Mouse (Mus musculus): ENCODE measurements at regions not wholly inside any gene's neighbourhood (a gene's known extent, or its start where the extent isn't known, plus 50 kb on each side); places are given as distances from the start of the nearest gene placed in this dataset.

DNA sequence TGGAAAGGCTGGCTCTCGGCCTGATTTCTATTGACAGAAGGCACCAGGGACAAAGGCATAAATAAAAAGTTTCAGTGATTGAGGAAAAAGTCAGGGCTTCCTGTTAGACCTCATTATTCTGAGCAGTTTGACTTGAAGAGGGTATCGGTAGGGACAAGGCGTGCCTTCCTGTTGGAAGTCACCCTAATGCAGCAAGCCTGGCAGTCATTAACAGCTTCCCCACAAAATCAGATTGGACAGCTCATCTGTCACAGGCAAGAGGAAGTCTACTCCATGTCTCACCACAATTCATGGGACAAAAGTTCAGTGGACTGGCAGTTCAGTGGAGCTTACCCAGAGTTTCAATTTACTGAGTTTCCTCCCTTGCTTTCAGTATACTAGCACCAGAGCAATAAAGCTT, 715.5 kb downstream of the Fam181b start:
- no peaks in the 10 kb centered on the region for H3K9me3 ChIP-seq
- no peaks in the 10 kb centered on the region for H3K36me3 ChIP-seq
- no peak overlapping the region for H3K4me3 ChIP-seq
- no peak overlapping the region for H3K9ac ChIP-seq
- no peaks in the 10 kb centered on the region for H3K27me3 ChIP-seq
- ATAC-seq (ENCODE audit: insufficient number of reproducible peaks, insufficient read depth, low FRiP score, low TSS enrichment) = no peak
- H3K4me1 ChIP-seq = no peaks in the 10 kb centered on the region
- H3K27ac ChIP-seq = no peak overlapping the region
- no peak overlapping the region for H3K4me2 ChIP-seq (replicated peaks)
- 41% methylated on average over 3 of the region's 3 CpGs for WGBS

DNA sequence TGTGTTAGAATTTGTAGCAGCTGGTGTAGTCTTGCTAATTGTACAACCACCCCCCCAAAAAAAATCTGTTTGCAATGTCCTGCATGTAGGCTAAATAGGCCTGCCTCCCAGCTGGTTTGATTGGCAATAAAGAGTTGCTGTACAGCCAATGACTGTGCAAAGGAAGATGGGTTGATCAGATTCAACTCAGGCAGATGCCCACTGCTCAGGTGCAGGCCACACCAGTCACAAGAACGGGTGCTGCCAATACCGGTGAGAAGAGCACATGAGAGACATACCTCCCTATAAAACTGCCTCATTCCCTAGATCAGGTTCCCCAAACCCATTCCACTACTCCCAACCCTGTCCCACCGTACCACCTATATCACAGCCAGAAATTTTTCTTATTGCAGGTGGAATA, 756.0 kb downstream of the Fam181b start:
- Histone ChIP-seq H3K36me3 (no peaks in the 10 kb centered on the region), H3K9ac (no peak overlapping the region), H3K27me3 (no peaks in the 10 kb centered on the region), H3K4me2 (replicated peaks) (no peak overlapping the region), H3K27ac (no peak overlapping the region), H3K4me3 (no peak overlapping the region), H3K4me1 (no peaks in the 10 kb centered on the region), H3K9me3 (no peaks in the 10 kb centered on the region)
- ATAC-seq (ENCODE audit: insufficient number of reproducible peaks, insufficient read depth, low FRiP score, low TSS enrichment) = no peak
- 93% methylated on average over 3 of the region's 3 CpGs for WGBS

DNA sequence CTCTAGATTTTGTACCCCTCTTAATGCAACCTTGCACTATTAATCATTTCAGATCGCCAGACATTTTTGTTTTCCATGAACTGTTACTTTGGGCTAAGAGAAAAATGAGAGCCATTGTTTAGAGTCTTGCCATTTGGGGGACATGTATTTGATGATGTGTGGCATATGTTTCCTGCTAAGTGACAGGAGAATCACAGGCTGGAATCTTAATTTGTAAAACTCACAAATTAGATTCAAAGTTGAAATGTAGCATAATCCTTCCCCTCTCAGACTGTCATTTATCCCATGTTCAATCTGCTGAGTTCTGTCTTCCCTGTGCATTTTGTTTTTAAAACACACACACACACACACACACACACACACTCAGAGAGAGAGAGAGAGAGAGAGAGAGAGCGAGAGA, 756.5 kb downstream of the Fam181b start:
- no peak overlapping the region for H3K27ac ChIP-seq
- H3K27me3 ChIP-seq = no peaks in the 10 kb centered on the region
- H3K9me3 ChIP-seq = no peaks in the 10 kb centered on the region
- no peak overlapping the region for H3K9ac ChIP-seq
- H3K36me3 ChIP-seq = no peaks in the 10 kb centered on the region
- H3K4me1 ChIP-seq = no peaks in the 10 kb centered on the region
- no peak for ATAC-seq (ENCODE audit: insufficient number of reproducible peaks, insufficient read depth, low FRiP score, low TSS enrichment)
- WGBS = 74% methylated on average over 2 of the region's 2 CpGs
- no peak overlapping the region for H3K4me2 ChIP-seq (replicated peaks)
- no peak overlapping the region for H3K4me3 ChIP-seq

DNA sequence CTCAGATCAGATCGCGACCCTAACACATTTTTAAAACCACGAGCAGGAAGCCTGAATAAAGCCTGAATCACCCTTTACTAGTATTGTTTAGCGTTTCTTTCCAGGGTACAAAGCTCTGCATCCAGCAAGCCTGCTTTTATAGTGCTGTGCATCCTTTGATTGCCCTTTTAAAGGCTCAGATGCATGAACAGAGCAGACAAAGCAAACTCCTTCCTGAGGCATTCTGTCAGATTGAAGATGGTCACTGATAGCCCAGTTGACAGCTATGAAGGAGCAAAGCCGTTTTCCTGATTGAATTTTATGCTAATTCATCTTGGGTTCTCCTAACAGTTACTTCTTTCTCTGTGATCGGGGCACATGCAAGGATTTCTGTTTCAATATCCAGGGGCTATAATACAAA, 775.4 kb downstream of the Fam181b start:
- no peak overlapping the region for H3K4me3 ChIP-seq
- H3K4me1 ChIP-seq = no peaks in the 10 kb centered on the region
- ATAC-seq (ENCODE audit: insufficient number of reproducible peaks, insufficient read depth, low FRiP score, low TSS enrichment) = no peak
- H3K9me3 ChIP-seq = no peaks in the 10 kb centered on the region
- H3K4me2 ChIP-seq (replicated peaks) = no peak overlapping the region
- H3K9ac ChIP-seq = no peak overlapping the region
- H3K36me3 ChIP-seq = no peaks in the 10 kb centered on the region
- no peak overlapping the region for H3K27ac ChIP-seq
- 65% methylated on average over 6 of the region's 6 CpGs for WGBS
- no peaks in the 10 kb centered on the region for H3K27me3 ChIP-seq

DNA sequence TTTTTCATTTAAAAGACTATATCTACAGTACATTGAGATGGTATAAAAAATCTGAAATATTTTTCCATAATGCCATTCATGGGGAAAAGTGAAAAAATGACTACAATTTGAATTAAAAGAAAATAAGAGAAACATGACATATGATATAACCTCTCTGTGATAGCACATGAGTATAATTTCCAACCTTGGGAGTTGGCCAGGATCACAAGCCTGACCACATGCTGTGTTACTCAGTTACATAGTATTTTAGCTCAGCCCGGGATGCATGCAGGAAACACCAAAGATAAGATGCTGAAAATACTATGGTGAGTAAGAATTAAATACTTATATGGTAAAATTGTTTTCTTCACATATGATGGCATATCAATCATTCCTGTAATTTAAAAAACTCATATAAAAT, 814.0 kb downstream of the Fam181b start:
- WGBS = 87% methylated on average over 1 of the region's 1 CpGs
- H3K36me3 ChIP-seq = no peaks in the 10 kb centered on the region
- H3K27ac ChIP-seq = no peak overlapping the region
- no peaks in the 10 kb centered on the region for H3K9me3 ChIP-seq
- no peak overlapping the region for H3K4me2 ChIP-seq (replicated peaks)
- no peaks in the 10 kb centered on the region for H3K4me1 ChIP-seq
- H3K27me3 ChIP-seq = no peaks in the 10 kb centered on the region
- H3K9ac ChIP-seq = no peak overlapping the region
- H3K4me3 ChIP-seq = no peak overlapping the region
- ATAC-seq (ENCODE audit: insufficient number of reproducible peaks, insufficient read depth, low FRiP score, low TSS enrichment) = no peak

DNA sequence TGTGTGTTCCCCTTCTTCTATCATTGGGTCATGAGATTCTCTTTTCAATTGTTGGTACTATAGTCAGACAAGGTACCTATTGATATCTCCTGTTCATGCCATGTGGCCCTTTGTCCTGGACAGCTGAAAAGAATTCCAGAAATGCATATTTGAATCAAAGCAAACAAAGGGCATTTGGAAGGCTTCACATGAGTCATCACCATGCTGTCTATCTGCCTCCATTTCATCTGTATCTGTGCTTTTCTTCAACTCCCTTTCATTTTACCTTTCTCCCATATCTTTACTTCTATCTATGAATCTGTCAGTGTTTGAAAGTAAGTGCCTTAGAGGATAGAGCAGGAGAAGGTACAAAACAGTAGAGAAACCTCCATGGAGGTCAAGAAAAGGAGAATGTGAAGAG, 817.3 kb downstream of the Fam181b start:
- Histone ChIP-seq H3K27ac (no peak overlapping the region), H3K4me1 (no peaks in the 10 kb centered on the region), H3K36me3 (no peaks in the 10 kb centered on the region), H3K27me3 (no peaks in the 10 kb centered on the region), H3K9ac (no peak overlapping the region), H3K9me3 (no peaks in the 10 kb centered on the region), H3K4me2 (replicated peaks) (no peak overlapping the region), H3K4me3 (no peak overlapping the region)
- no peak for ATAC-seq (ENCODE audit: insufficient number of reproducible peaks, insufficient read depth, low FRiP score, low TSS enrichment)

DNA sequence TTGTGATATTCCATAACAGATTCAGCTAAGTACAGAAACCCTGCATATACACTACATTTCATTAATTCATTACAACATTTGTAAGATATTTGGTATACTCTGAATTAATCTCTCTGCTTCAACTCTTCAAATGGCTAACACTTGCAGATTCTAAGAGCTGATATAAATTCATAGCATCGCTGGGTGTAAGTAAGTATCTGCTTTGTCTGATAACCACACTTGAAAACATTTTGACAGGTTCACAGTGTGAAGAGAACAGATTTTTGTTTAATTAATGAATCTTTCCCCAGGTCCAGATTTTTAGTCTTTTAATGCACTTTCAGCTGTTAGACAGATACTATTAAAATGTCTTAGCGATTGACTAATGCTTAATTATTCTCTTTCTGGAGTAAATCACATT, 823.1 kb downstream of the Fam181b start:
- WGBS = 78% methylated on average over 2 of the region's 2 CpGs
- no peak overlapping the region for H3K4me2 ChIP-seq (replicated peaks)

DNA sequence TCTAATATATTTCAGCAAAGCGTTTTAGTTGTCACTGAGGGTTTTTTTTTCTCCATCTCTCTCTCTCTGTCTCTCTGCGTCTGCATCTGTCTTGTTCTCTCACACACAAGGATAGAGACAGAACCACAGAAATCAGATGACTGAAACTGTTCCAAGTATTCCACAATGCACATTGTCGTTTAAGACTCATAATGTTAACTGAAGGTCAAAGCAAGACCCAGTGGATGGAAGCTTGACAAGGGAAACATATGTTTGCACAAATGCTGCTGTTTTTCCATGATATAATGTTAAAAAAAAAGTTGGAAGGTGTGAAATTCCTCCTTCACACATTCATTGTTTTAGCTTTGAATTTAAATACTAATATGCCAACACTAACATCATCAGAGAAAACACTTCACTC, 857.3 kb downstream of the Fam181b start:
- Histone ChIP-seq H3K4me2 (replicated peaks) (no peak overlapping the region), H3K27ac (no peak overlapping the region), H3K4me1 (no peaks in the 10 kb centered on the region), H3K9me3 (no peaks in the 10 kb centered on the region), H3K9ac (no peak overlapping the region), H3K36me3 (no peaks in the 10 kb centered on the region), H3K27me3 (no peaks in the 10 kb centered on the region), H3K4me3 (no peak overlapping the region)
- WGBS = 79% methylated on average over 3 of the region's 3 CpGs
- no peak for ATAC-seq (ENCODE audit: insufficient number of reproducible peaks, insufficient read depth, low FRiP score, low TSS enrichment)

More for the DNA sequence above, 823.1 kb downstream of the Fam181b start:
- Histone ChIP-seq H3K9me3 (no peaks in the 10 kb centered on the region), H3K36me3 (no peaks in the 10 kb centered on the region), H3K9ac (no peak overlapping the region), H3K4me1 (no peaks in the 10 kb centered on the region), H3K27ac (no peak overlapping the region), H3K27me3 (no peaks in the 10 kb centered on the region), H3K4me3 (no peak overlapping the region)
- no peak for ATAC-seq (ENCODE audit: insufficient number of reproducible peaks, insufficient read depth, low FRiP score, low TSS enrichment)

DNA sequence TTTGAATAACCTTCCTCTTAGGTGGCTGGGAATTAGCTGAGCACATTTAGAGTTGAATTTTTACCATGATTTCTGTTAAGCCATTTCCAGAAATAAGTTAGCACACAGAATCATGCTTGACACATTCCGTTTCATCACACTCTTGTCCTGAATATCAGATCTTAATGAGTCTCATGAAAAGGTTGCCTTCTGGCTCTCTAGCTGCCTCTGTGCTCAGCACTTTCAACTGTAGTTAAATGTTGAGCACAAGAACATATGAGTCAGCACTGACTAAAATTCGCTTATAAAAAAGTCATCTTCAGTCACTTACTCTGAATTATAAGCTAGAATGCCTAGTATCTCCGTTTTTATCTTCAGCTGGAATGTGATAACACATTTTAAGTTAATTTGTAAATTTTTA, 902.4 kb downstream of the Fam181b start:
- no peak overlapping the region for H3K9ac ChIP-seq
- no peaks in the 10 kb centered on the region for H3K9me3 ChIP-seq
- H3K4me3 ChIP-seq = no peak overlapping the region
- WGBS = 78% methylated on average over 3 of the region's 3 CpGs
- no peaks in the 10 kb centered on the region for H3K36me3 ChIP-seq
- no peak overlapping the region for H3K27ac ChIP-seq
- no peak overlapping the region for H3K4me2 ChIP-seq (replicated peaks)
- H3K4me1 ChIP-seq = no peaks in the 10 kb centered on the region
- ATAC-seq (ENCODE audit: insufficient number of reproducible peaks, insufficient read depth, low FRiP score, low TSS enrichment) = no peak
- no peaks in the 10 kb centered on the region for H3K27me3 ChIP-seq

DNA sequence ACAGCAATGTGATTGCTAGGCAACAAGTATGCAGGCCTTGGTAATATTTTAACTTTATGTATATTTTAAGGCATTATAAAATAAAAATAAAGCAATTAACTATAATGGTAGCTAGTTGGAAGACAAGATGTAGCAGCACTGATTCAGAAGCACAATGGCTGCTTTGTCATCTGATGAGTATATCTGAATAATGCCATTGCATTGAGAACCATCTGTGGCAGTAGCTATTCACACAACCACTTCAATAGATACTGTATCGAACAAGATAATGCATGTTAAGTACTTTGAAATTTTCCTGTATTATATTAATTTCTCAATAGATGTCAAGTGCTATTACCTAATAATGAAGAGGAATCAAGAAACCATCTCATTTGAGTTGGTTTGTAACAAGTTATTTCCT, 923.1 kb downstream of the Fam181b start:
- Histone ChIP-seq H3K27me3 (no peaks in the 10 kb centered on the region), H3K4me3 (no peak overlapping the region), H3K9ac (no peak overlapping the region), H3K9me3 (no peaks in the 10 kb centered on the region), H3K36me3 (no peaks in the 10 kb centered on the region), H3K4me2 (replicated peaks) (no peak overlapping the region), H3K4me1 (no peaks in the 10 kb centered on the region), H3K27ac (no peak overlapping the region)
- no peak for ATAC-seq (ENCODE audit: insufficient number of reproducible peaks, insufficient read depth, low FRiP score, low TSS enrichment)
- WGBS = 82% methylated on average over 1 of the region's 1 CpGs

DNA sequence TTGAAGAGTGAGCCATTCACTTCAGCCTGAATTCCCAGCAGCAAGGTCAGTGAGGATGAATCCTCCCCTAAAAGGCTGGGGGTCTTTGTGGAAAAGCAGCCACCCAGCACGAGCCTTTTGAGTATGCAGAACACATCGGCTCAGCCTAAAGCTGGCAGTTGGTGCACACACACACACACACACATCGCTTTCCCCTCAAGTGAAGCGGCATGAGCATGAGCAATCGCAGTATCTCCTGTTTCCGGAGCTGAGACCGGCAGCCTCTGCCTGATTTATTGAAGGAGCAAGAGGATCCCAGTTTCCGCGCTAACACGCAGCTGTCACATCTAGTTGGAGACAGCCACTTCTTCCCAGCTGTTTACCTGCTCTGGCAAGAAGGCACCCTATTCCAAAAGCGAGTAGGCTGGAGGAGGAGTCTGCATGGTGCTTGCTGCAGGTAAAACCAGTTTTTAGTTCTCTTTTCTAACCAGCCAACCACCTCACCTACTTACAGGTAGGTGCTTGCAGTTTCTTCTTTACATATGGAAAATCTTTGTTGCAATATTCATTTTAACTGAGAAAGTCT, 962.9 kb downstream of the Fam181b start:
- Histone ChIP-seq H3K36me3 (no peaks in the 10 kb centered on the region), H3K9ac (no peak overlapping the region), H3K4me1 (no peaks in the 10 kb centered on the region), H3K9me3 (no peaks in the 10 kb centered on the region), H3K4me2 (replicated peaks) (peak overlapping the region; percentile 40), H3K27ac (no peak overlapping the region), H3K4me3 (0 out of 2 replicates have a peak overlapping the region, but pooled peaks have one; percentile 10), H3K27me3 (no peaks in the 10 kb centered on the region)
- 11% methylated on average over 11 of the region's 11 CpGs for WGBS
- no peak for ATAC-seq (ENCODE audit: insufficient number of reproducible peaks, insufficient read depth, low FRiP score, low TSS enrichment)

DNA sequence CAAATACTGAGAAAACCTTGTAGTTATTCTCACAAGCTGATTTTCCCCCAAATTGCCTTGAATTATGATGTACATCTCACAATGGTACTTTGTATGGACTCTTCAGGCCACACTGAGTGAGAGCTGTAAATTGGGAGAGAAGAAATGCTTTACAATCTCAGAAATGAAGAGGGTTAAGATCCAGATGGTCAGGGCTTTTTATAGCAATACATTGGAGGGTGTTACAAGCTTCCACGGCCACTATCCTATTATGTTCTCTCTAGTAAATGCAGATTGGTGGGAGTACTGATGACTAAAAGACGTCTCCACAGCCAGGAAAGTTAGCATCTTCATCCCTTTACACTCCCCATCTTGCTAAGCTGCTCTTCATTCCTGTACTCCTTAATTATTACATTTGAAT, 965.8 kb downstream of the Fam181b start:
- 73% methylated on average over 2 of the region's 2 CpGs for WGBS
- Histone ChIP-seq H3K4me3 (no peak overlapping the region), H3K9ac (no peak overlapping the region), H3K9me3 (no peaks in the 10 kb centered on the region), H3K4me2 (replicated peaks) (no peak overlapping the region), H3K4me1 (no peaks in the 10 kb centered on the region), H3K27ac (no peak overlapping the region), H3K27me3 (no peaks in the 10 kb centered on the region), H3K36me3 (no peaks in the 10 kb centered on the region)
- no peak for ATAC-seq (ENCODE audit: insufficient number of reproducible peaks, insufficient read depth, low FRiP score, low TSS enrichment)

DNA sequence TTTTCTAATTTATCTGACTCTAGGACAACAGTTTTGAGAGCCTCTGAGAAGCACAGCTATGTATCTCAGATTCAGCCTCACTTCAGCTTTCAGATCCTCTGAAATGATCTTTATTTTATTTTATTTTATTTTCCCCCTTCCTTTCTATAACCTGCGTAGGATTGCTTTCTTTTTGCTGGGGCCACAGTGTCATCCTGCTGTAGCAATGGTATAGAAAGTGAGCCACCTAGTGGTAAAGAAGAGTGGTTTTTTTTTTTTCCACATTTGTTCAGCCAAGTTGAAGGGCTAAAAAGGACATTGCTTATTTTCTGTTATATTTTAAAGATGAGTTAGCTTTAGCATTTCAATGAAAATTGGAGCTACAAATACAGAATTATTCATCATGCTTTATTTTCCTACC, 966.4 kb downstream of the Fam181b start:
- WGBS = 21% methylated on average over 1 of the region's 1 CpGs
- no peaks in the 10 kb centered on the region for H3K9me3 ChIP-seq
- H3K9ac ChIP-seq = no peak overlapping the region
- no peak overlapping the region for H3K27ac ChIP-seq
- no peak overlapping the region for H3K4me2 ChIP-seq (replicated peaks)
- H3K4me3 ChIP-seq = no peak overlapping the region
- no peaks in the 10 kb centered on the region for H3K27me3 ChIP-seq
- H3K4me1 ChIP-seq = no peaks in the 10 kb centered on the region
- H3K36me3 ChIP-seq = no peaks in the 10 kb centered on the region
- no peak for ATAC-seq (ENCODE audit: insufficient number of reproducible peaks, insufficient read depth, low FRiP score, low TSS enrichment)

Data from embryonic facial prominence, embryonic 12.5 days (tissue).